Mouse (Mus musculus): ENCODE results near the gene Gm20924.
"Not testable (repeated sequence)": the region's sequence is repeated elsewhere in the genome, so short reads cannot be mapped to it uniquely, and the experiment has no call there.

Gene Gm20924

GRCm38 (mm10) chrY:65207427-65207826, at the start of gene Gm20924:
Gene Gm20924, minus strand, starts transcription at chrY:65207527.
- in situ Hi-C loops (cut with MboI, MseI), result not testable (repeated sequence)

All from T-helper 2 cell (primary cell).